12 mouse cellular contexts compared by ENCODE assay signal in the genomic region with DNA sequence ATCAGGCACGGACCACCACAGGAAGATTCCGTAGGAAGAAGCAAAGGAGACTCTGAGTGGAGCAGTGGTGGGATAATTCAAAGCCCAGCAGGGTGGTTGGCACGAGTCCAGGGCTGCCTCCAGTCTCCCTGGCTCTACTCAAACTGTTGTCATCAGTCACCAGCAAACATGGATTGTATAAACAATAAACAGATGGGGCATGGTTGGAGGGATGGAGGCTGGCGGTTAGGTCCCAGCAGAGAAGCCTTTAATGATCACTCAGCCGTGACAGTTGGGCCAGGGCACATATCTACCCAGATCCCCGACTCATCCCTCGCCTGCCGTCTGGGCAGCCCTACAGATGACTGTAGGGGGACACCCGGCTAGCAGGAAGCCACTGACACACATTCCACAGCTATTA. TPM values are rescaled to one million over a fixed set of nuclear protein-coding genes. Genes with fewer than 3 reads are reported as not detected.
A peak's percentile ranks its signal among the peaks of the same experiment; 100 is the strongest.
DNase-seq lines count a peak whose midpoint lies in the region; ATAC-seq and TF ChIP-seq lines count a peak whose summit lies in the region.
"Had no signal": no experiment of that assay in that cellular context is flagged by ENCODE, and none has a peak within 500 bp of the region (broad histone marks: within the 10 kb centered on the region; RNA-seq: fewer than 3 reads in every experiment).

No protein-coding gene starts in this region.

- DNase-seq in gastrocnemius, postnatal 10 days = peak; percentile 29
- no peak for DNase-seq in gastrocnemius, adult 2 months
- DNase-seq in lung, postnatal 4 days = peak; percentile 36 to 65
- no peak for DNase-seq in lung, adult 2 months
- DNase-seq in cerebellum, adult 18-20 months = peak; percentile 23 to 44
- no peak for DNase-seq in left cerebral cortex, adult 9 months (ENCODE audit: low spot score in 2 of 2)
- no peak for DNase-seq in thymus, postnatal 4 days
- DNase-seq: kidney, postnatal 36 days; thymus, postnatal 14 days had no signal

- H3K27me3 ChIP-seq in hindbrain, embryonic 16.5 days (replicated peaks; ENCODE audit: control insufficient read depth, insufficient read depth, low read length) = no peaks in the 10 kb centered on the region
- H3K27me3 ChIP-seq: limb, embryonic 15.5 days had no signal

- no peak overlapping the region for H3K4me3 ChIP-seq in gastrocnemius, adult 2 months
- no peak overlapping the region for H3K4me3 ChIP-seq in lung, adult 2 months (replicated peaks; ENCODE audit: extremely low read depth, low read depth, low read length)
- H3K4me3 ChIP-seq in hindbrain, embryonic 16.5 days (ENCODE audit: low read length) = no peak overlapping the region
- H3K4me3 ChIP-seq: erythroblast, embryonic 14.5 days; limb, embryonic 15.5 days had no signal

- intact Hi-C loops in gastrocnemius, adult 2 months (cut with DNase I) = no loop called here

- H3K9ac ChIP-seq in hindbrain, embryonic 16.5 days (ENCODE audit: low read depth, low read length) = no peak overlapping the region
- H3K9ac ChIP-seq: limb, embryonic 15.5 days had no signal

- no peaks in the 10 kb centered on the region for H3K9me3 ChIP-seq in hindbrain, embryonic 16.5 days (ENCODE audit: control insufficient read depth, low read length)
- H3K9me3 ChIP-seq: limb, embryonic 15.5 days had no signal

- H3K4me1 ChIP-seq in lung, adult 2 months (ENCODE audit: control insufficient read depth, insufficient read depth, low read length) = peaks cover 2% of the 10 kb centered on the region; the same call in 1 of the 2 replicates
- peaks cover 4% of the 10 kb centered on the region; the same call in 1 of the 2 replicates for H3K4me1 ChIP-seq in hindbrain, embryonic 16.5 days (ENCODE audit: control insufficient read depth, insufficient read depth, low read depth, low read length)

- H3K4me2 ChIP-seq in hindbrain, embryonic 16.5 days (ENCODE audit: low read length) = no peak overlapping the region
- H3K4me2 ChIP-seq: limb, embryonic 15.5 days had no signal

- ATAC-seq in hindbrain, embryonic 16.5 days = peak; percentile 63

- 44% methylated on average over 9 of the region's 9 CpGs for WGBS in lung, adult 2 months
- 7% methylated on average over 9 of the region's 9 CpGs for WGBS in hindbrain, embryonic 16.5 days

- H3K27ac ChIP-seq in gastrocnemius, adult 2 months = no peak overlapping the region
- H3K27ac ChIP-seq in hindbrain, embryonic 16.5 days (ENCODE audit: low read depth, low read length) = no peak overlapping the region
- H3K27ac ChIP-seq: limb, embryonic 15.5 days had no signal

- TF ChIP-seq POLR2A in lung, adult 2 months (IDR thresholded peaks at IDR 0.05; ENCODE audit: borderline replicate concordance, extremely low read depth, low read depth, low read length) = no peak

- H3K36me3 ChIP-seq in hindbrain, embryonic 16.5 days (ENCODE audit: control insufficient read depth, insufficient read depth, low read length) = no peaks in the 10 kb centered on the region
- H3K36me3 ChIP-seq: limb, embryonic 15.5 days had no signal

- no peak for TF ChIP-seq CTCF in gastrocnemius, adult 2 months (IDR thresholded peaks at IDR 0.05)
- no peak for TF ChIP-seq CTCF in lung, adult 2 months (IDR thresholded peaks at IDR 0.05; ENCODE audit: insufficient read depth, low read length)

RNA-seq across cellular contexts. Expression of a gene that starts 38.3 kb away (rescaled TPM):
- total RNA-seq in gastrocnemius, postnatal 10 days (2021) = 1 to 10 TPM; 4.3 to 5.6 TPM
- 1 to 10 TPM; 1.2 to 1.7 TPM for total RNA-seq in gastrocnemius, adult 2 months (2021)
- 1.7 and 2.7 TPM in 2 replicates for polyA plus RNA-seq in lung, adult 2 months (2012; rRNA removed)
- 39.8 and 40.9 TPM in 2 replicates for polyA plus RNA-seq in hindbrain, embryonic 16.5 days (2015; fragmentation: Nextera tagmentation; extraction: Ambion mirVana)

RNA-seq across cellular contexts. Expression of a gene that starts 39.1 kb away (rescaled TPM):
- total RNA-seq in gastrocnemius, postnatal 10 days (2021) = 1 to 10 TPM; 1.4 to 7.7 TPM
- 1 to 10 TPM in 1 of 2 experiments, under 1 TPM in 1; 0.79 to 1.9 TPM for total RNA-seq in gastrocnemius, adult 2 months (2021)
- polyA plus RNA-seq in lung, adult 2 months (2012; rRNA removed) = 3.3 and 7.6 TPM in 2 replicates
- 55.0 and 63.4 TPM in 2 replicates for polyA plus RNA-seq in hindbrain, embryonic 16.5 days (2015; fragmentation: Nextera tagmentation; extraction: Ambion mirVana)
- polyA plus RNA-seq: erythroblast, embryonic 14.5 days had no signal

Comparison
In these comparisons a context has a peak if more than half of its experiments do, and no peak if none do; other contexts are left out.
1. DNase-seq: peak in gastrocnemius, postnatal 10 days (single experiment), lung, postnatal 4 days (2 of 2) and cerebellum, adult 18-20 months (2 of 2); none in gastrocnemius, adult 2 months (single experiment), lung, adult 2 months (single experiment), left cerebral cortex, adult 9 months (0 of 2) and thymus, postnatal 4 days (single experiment).